Mouse (Mus musculus) limb, embryonic 11.5 days (tissue): ENCODE data around the gene Gm5129. TPM values are rescaled to one million over a fixed set of nuclear protein-coding genes. Genes with fewer than 3 reads are reported as not detected.
"Not testable (repeated sequence)": the region's sequence is repeated elsewhere in the genome, so short reads cannot be mapped to it uniquely, and the experiment has no call there.

ENCODE experiments used
- ATAC-seq: fragments of 200-750 bp; cut with Nextera tagmentation; 2 replicates; pipeline ENCODE4 v1.8.0; 2017; ENCODE audit warnings: low read depth; ENCODE audit not compliant: insufficient number of reproducible peaks, low FRiP score, low TSS enrichment
- DNase-seq: peaks from one replicate; pipeline ENCODE4 v3.0.0-alpha.2; 2015; ENCODE audit warnings: low spot score
- H3K27ac ChIP-seq: fragments of 300-500 bp; sonication (generic); replicated peaks from 2 replicates; pipeline ENCODE4 v1.5.1; 2014; ENCODE audit warnings: low read depth, mild to moderate bottlenecking, low read length
- H3K27me3 ChIP-seq: fragments of 300-500 bp; sonication (generic); 2 replicates; pipeline ENCODE4 v1.6.1; 2014; ENCODE audit warnings: mild to moderate bottlenecking, low read length, mixed read lengths; ENCODE audit not compliant: control insufficient read depth, insufficient read depth
- H3K36me3 ChIP-seq: fragments of 300-500 bp; sonication (generic); 2 replicates; pipeline ENCODE4 v1.6.1; 2014; ENCODE audit warnings: mild to moderate bottlenecking, low read length, moderate library complexity, mixed read lengths; ENCODE audit not compliant: control insufficient read depth, insufficient read depth
- H3K4me1 ChIP-seq: fragments of 300-500 bp; sonication (generic); 2 replicates; pipeline ENCODE4 v1.6.1; 2014; ENCODE audit warnings: low read length, mixed read lengths; ENCODE audit not compliant: control insufficient read depth, insufficient read depth
- H3K4me2 ChIP-seq: fragments of 300-500 bp; sonication (generic); 2 replicates; pipeline ENCODE4 v1.6.1; 2014; ENCODE audit warnings: low read depth, mild to moderate bottlenecking, moderate library complexity; ENCODE audit not compliant: severe bottlenecking
- H3K4me3 ChIP-seq: fragments of 300-500 bp; sonication (generic); 2 replicates; pipeline ENCODE4 v1.5.1; 2014; ENCODE audit warnings: low read depth, low read length
- H3K9ac ChIP-seq: fragments of 300-500 bp; sonication (generic); 2 replicates; pipeline ENCODE4 v1.6.1; 2014; ENCODE audit warnings: mild to moderate bottlenecking, low read length
- H3K9me3 ChIP-seq: fragments of 300-500 bp; sonication (generic); 2 replicates; pipeline ENCODE4 v1.6.1; 2016; ENCODE audit warnings: low read length; ENCODE audit not compliant: control insufficient read depth
- WGBS: fragments of 180-500 bp; shearing (Covaris S2); extraction: QIAGEN DNeasy Blood & Tissue Kit; methylation state at CpG from one replicate; pipeline ENCODE4 v1.1.7; 2014; 5-methylcytosine and 5-hydroxymethylcytosine counted together
- polyA plus RNA-seq: library from polyadenylated mRNA; unstranded; fragments of >200 nt; fragmentation: Nextera tagmentation; extraction: Ambion mirVana; gene quantifications from 2 replicates; pipeline ENCODE4 v1.2.1, GENCODE M21; 2014

The Gm5129 gene
- polyA plus RNA-seq = 1.2 TPM in 1 of 2 replicates, not detected in the other

GRCm38 (mm10) chr5:29735557-29736061 lies at the start of gene Gm5129, which contains the start of gene Dnajb6:
TSS of gene Gm5129 (minus strand) at chr5:29735936.
TSS of gene Dnajb6 (plus strand) at chr5:29735688.
- H3K9ac ChIP-seq = peak within 1 kb of the TSS; percentile 95

GRCm38 (mm10) chr5:29784906-29785305 lies 49.2 kb upstream of the Gm5129 start:
- not testable (repeated sequence) for H3K27me3 ChIP-seq, H3K36me3 ChIP-seq, H3K4me2 ChIP-seq, H3K4me3 ChIP-seq, ATAC-seq, H3K9ac ChIP-seq, H3K9me3 ChIP-seq, H3K4me1 ChIP-seq, DNase-seq, H3K27ac ChIP-seq
- 92% methylated on average over 8 of the region's 13 CpGs for WGBS

More at GRCm38 (mm10) chr5:29735557-29736061, at the start of gene Gm5129, which contains the start of gene Dnajb6:
- Histone ChIP-seq H3K4me2 (peak within 1 kb of the TSS; percentile 77), H3K4me1 (peaks cover 10% of the 10 kb centered on the region; the same call in 1 of the 2 replicates), H3K36me3 (no peaks in the 10 kb centered on the region), H3K4me3 (peak within 1 kb of the TSS; percentile 97), H3K27ac (peak within 1 kb of the TSS; percentile 87), H3K9me3 (no peaks in the 10 kb centered on the region), H3K27me3 (no peaks in the 10 kb centered on the region)
- under 1% methylated on average over 46 of the region's 46 CpGs for WGBS
- ATAC-seq (peak; percentile 86), DNase-seq (peak; percentile 95)

- DNase-seq = no peak
- Histone ChIP-seq H3K27me3 (no peaks in the 10 kb centered on the region), H3K27ac (no peak overlapping the region), H3K9ac (no peak overlapping the region), H3K9me3 (no peaks in the 10 kb centered on the region), H3K4me2 (no peak overlapping the region), H3K4me3 (no peak overlapping the region), H3K36me3 (0 out of 2 replicates have a peak, but pooled peaks cover 2% of the 10 kb centered on the region), H3K4me1 (no peaks in the 10 kb centered on the region)
- no peak for ATAC-seq
- WGBS = 91% methylated on average over 3 of the region's 3 CpGs
Observed at GRCm38 (mm10) chr5:29782261-29782660, 46.5 kb upstream of the Gm5129 start.

- H3K36me3 ChIP-seq, DNase-seq, H3K9me3 ChIP-seq, ATAC-seq, H3K4me1 ChIP-seq, H3K9ac ChIP-seq, H3K4me3 ChIP-seq, H3K4me2 ChIP-seq, H3K27me3 ChIP-seq, H3K27ac ChIP-seq: not testable (repeated sequence)
- 89% methylated on average over 8 of the region's 9 CpGs for WGBS
Observed at GRCm38 (mm10) chr5:29779733-29780132, 44.0 kb upstream of the Gm5129 start.

- Histone ChIP-seq H3K4me2 (no peak overlapping the region), H3K27me3 (no peaks in the 10 kb centered on the region), H3K4me1 (no peaks in the 10 kb centered on the region), H3K9me3 (no peaks in the 10 kb centered on the region), H3K27ac (no peak overlapping the region), H3K4me3 (no peak overlapping the region), H3K9ac (no peak overlapping the region), H3K36me3 (peaks cover 4% of the 10 kb centered on the region; the same call in 1 of the 2 replicates)
- ATAC-seq = no peak
- DNase-seq = no peak
- 95% methylated on average over 6 of the region's 6 CpGs for WGBS
Observed at GRCm38 (mm10) chr5:29778029-29778428, 42.3 kb upstream of the Gm5129 start.

GRCm38 (mm10) chr5:29775437-29775836 lies 39.7 kb upstream of the Gm5129 start:
- Histone ChIP-seq H3K36me3 (peaks cover 4% of the 10 kb centered on the region; the same call in 1 of the 2 replicates), H3K4me3 (no peak overlapping the region)
- WGBS = 96% methylated on average over 5 of the region's 5 CpGs

GRCm38 (mm10) chr5:29773460-29774150 lies 37.9 kb upstream of the Gm5129 start:
- 0 out of 2 replicates have a peak, but pooled peaks cover 2% of the 10 kb centered on the region for H3K4me1 ChIP-seq
- 92% methylated on average over 13 of the region's 13 CpGs for WGBS
- no peak for DNase-seq
- no peak overlapping the region for H3K4me2 ChIP-seq
- H3K36me3 ChIP-seq = peaks cover 4% of the 10 kb centered on the region; the same call in 1 of the 2 replicates
- no peak for ATAC-seq
- no peak overlapping the region for H3K27ac ChIP-seq
- no peak overlapping the region for H3K4me3 ChIP-seq
- H3K27me3 ChIP-seq = no peaks in the 10 kb centered on the region
- H3K9me3 ChIP-seq = no peaks in the 10 kb centered on the region
- H3K9ac ChIP-seq = no peak overlapping the region

More at GRCm38 (mm10) chr5:29775437-29775836, 39.7 kb upstream of the Gm5129 start:
- Histone ChIP-seq H3K4me2 (no peak overlapping the region), H3K27me3 (no peaks in the 10 kb centered on the region), H3K4me1 (0 out of 2 replicates have a peak, but pooled peaks cover 2% of the 10 kb centered on the region), H3K27ac (no peak overlapping the region), H3K9me3 (no peaks in the 10 kb centered on the region), H3K9ac (no peak overlapping the region)
- DNase-seq (no peak), ATAC-seq (no peak)

GRCm38 (mm10) chr5:29772651-29773330 lies 37.1 kb upstream of the Gm5129 start:
- ATAC-seq = no peak
- Histone ChIP-seq H3K36me3 (peaks cover 4% of the 10 kb centered on the region; the same call in 1 of the 2 replicates), H3K27me3 (no peaks in the 10 kb centered on the region), H3K9ac (no peak overlapping the region), H3K4me2 (no peak overlapping the region), H3K4me1 (0 out of 2 replicates have a peak, but pooled peaks cover 2% of the 10 kb centered on the region), H3K27ac (no peak overlapping the region), H3K4me3 (no peak overlapping the region), H3K9me3 (no peaks in the 10 kb centered on the region)
- no peak for DNase-seq
- WGBS = 75% methylated on average over 4 of the region's 4 CpGs
